Mouse (Mus musculus) midbrain, embryonic 14.5 days (tissue): ENCODE measurements around the gene Il11ra1. TPM values are rescaled to one million over a fixed set of nuclear protein-coding genes. Genes with fewer than 3 reads are reported as not detected.

Experiments
- ATAC-seq: fragments of 200-750 bp; cut with Nextera tagmentation; 2 replicates; pipeline ENCODE4 v1.8.0; 2017; ENCODE audit warnings: moderate number of reproducible peaks, moderate library complexity; ENCODE audit not compliant: low FRiP score, low TSS enrichment
- DNase-seq: peaks from one replicate; pipeline ENCODE4 v3.0.0-alpha.2; 2015
- H3K27ac ChIP-seq: fragments of 300-500 bp; sonication (generic); replicated peaks from 2 replicates; pipeline ENCODE4 v1.5.1; 2014; ENCODE audit warnings: mild to moderate bottlenecking, low read depth, low read length, moderate library complexity
- H3K27me3 ChIP-seq: fragments of 300-500 bp; sonication (generic); 2 replicates; pipeline ENCODE4 v1.6.1; 2014; ENCODE audit warnings: low read length, control low read depth, mixed read lengths; ENCODE audit not compliant: control insufficient read depth, insufficient read depth
- H3K36me3 ChIP-seq: fragments of 300-500 bp; sonication (generic); 2 replicates; pipeline ENCODE4 v1.6.1; 2014; ENCODE audit warnings: low read length, control low read depth; ENCODE audit not compliant: control insufficient read depth, insufficient read depth
- H3K4me1 ChIP-seq: fragments of 300-500 bp; sonication (generic); 2 replicates; pipeline ENCODE4 v1.6.1; 2014; ENCODE audit warnings: mild to moderate bottlenecking, antibody characterized with exemption, low read length, control low read depth; ENCODE audit not compliant: control insufficient read depth, insufficient read depth
- H3K4me2 ChIP-seq: fragments of 300-500 bp; sonication (generic); 2 replicates; pipeline ENCODE4 v1.6.1; 2014; ENCODE audit warnings: mild to moderate bottlenecking, low read length, moderate library complexity
- H3K4me3 ChIP-seq: fragments of 300-500 bp; sonication (generic); replicated peaks from 2 replicates; pipeline ENCODE4 v1.5.1; 2014; ENCODE audit warnings: low read depth, low read length
- H3K9ac ChIP-seq: fragments of 300-500 bp; sonication (generic); replicated peaks from 2 replicates; pipeline ENCODE4 v1.6.1; 2014; ENCODE audit warnings: mild to moderate bottlenecking, low read length, moderate library complexity
- H3K9me3 ChIP-seq: fragments of 300-500 bp; sonication (generic); 2 replicates; pipeline ENCODE4 v1.6.1; 2016; ENCODE audit warnings: low read length, control low read depth, mixed read lengths; ENCODE audit not compliant: control insufficient read depth
- WGBS: fragments of 180-500 bp; shearing (Covaris S2); extraction: QIAGEN DNeasy Blood & Tissue Kit; methylation state at CpG from one replicate; pipeline ENCODE4 v1.1.7; 2014; 5-methylcytosine and 5-hydroxymethylcytosine counted together
- polyA plus RNA-seq: library from polyadenylated mRNA; unstranded; fragments of >200 nt; fragmentation: Nextera tagmentation; extraction: Ambion mirVana; gene quantifications from 2 replicates; pipeline ENCODE4 v1.2.1, GENCODE M21; 2014

Il11ra1 gene
- polyA plus RNA-seq, 1 experiment from 2014 or later = 32.1 TPM

- Histone ChIP-seq H3K4me3 (no peak overlapping the region), H3K27me3 (no peaks in the 10 kb centered on the region), H3K9ac (no peak overlapping the region), H3K27ac (no peak overlapping the region), H3K4me1 (peaks cover 18% of the 10 kb centered on the region), H3K9me3 (no peaks in the 10 kb centered on the region), H3K4me2 (no peak overlapping the region), H3K36me3 (peaks cover 50% of the 10 kb centered on the region)
- peak; percentile 66 for DNase-seq
- ATAC-seq = no peak
- 83% methylated on average over 5 of the region's 5 CpGs for WGBS
These were observed 15.8 kb downstream of the Il11ra1 start for GRCm38 (mm10) chr4:41715596-41715995.

- no peaks in the 10 kb centered on the region for H3K9me3 ChIP-seq
- no peaks in the 10 kb centered on the region for H3K27me3 ChIP-seq
- H3K9ac ChIP-seq = no peak overlapping the region
- WGBS = 72% methylated on average over 6 of the region's 6 CpGs
- peaks cover 49% of the 10 kb centered on the region for H3K36me3 ChIP-seq
- H3K27ac ChIP-seq = no peak overlapping the region; the same call in 1 of the 2 replicates
- H3K4me2 ChIP-seq = no peak overlapping the region
- DNase-seq (no peak), ATAC-seq (no peak)
- no peak overlapping the region for H3K4me3 ChIP-seq
- H3K4me1 ChIP-seq = peaks cover 16% of the 10 kb centered on the region
These were observed 17.0 kb downstream of the Il11ra1 start for GRCm38 (mm10) chr4:41716834-41717233.

GRCm38 (mm10) chr4:41722918-41723351, 23.1 kb downstream of the Il11ra1 start, which contains the start of gene Dctn3:
TSS of gene Dctn3 (minus strand) at chr4:41723170.
- Histone ChIP-seq H3K4me2 (peak within 1 kb of the TSS; percentile 66), H3K4me1 (peaks cover 14% of the 10 kb centered on the region), H3K27me3 (peaks cover 37% of the 10 kb centered on the region), H3K27ac (no peak within 1 kb of the TSS), H3K9me3 (no peaks in the 10 kb centered on the region), H3K4me3 (peak within 1 kb of the TSS; percentile 79), H3K36me3 (peaks cover 27% of the 10 kb centered on the region), H3K9ac (peak within 1 kb of the TSS; percentile 71)
- WGBS = under 1% methylated on average over 27 of the region's 27 CpGs
- ATAC-seq = peak; percentile 96
- DNase-seq = peak; percentile 99

GRCm38 (mm10) chr4:41726826-41727621, 27.2 kb downstream of the Il11ra1 start:
- no peak for ATAC-seq
- Histone ChIP-seq H3K36me3 (no peaks in the 10 kb centered on the region), H3K4me2 (peak overlapping the region; percentile 27), H3K27ac (no peak overlapping the region), H3K9ac (no peak overlapping the region; the same call in 1 of the 2 replicates), H3K27me3 (peaks cover 70% of the 10 kb centered on the region), H3K4me3 (no peak overlapping the region), H3K9me3 (no peaks in the 10 kb centered on the region), H3K4me1 (peaks cover 16% of the 10 kb centered on the region)
- DNase-seq = no peak
- whole genome bisulfite sequencing = 16% methylated on average over 20 of the region's 20 CpGs

- Histone ChIP-seq H3K27me3 (peaks cover 52% of the 10 kb centered on the region), H3K9ac (peak within 1 kb of the TSS; percentile 9; the same call in 1 of the 2 replicates), H3K36me3 (no peaks in the 10 kb centered on the region), H3K4me3 (peak within 1 kb of the TSS; percentile 32), H3K27ac (no peak within 1 kb of the TSS), H3K4me2 (peak within 1 kb of the TSS; percentile 52), H3K9me3 (no peaks in the 10 kb centered on the region), H3K4me1 (peaks cover 11% of the 10 kb centered on the region)
- ATAC-seq (no peak), DNase-seq (peak; percentile 51)
- WGBS = 2% methylated on average over 50 of the region's 50 CpGs
These were observed 31.4 kb downstream of the Il11ra1 start, which contains the start of gene Arid3c for GRCm38 (mm10) chr4:41731052-41731765. TSS of gene Arid3c (minus strand) at chr4:41731142.

- H3K9ac ChIP-seq = no peak overlapping the region
- H3K4me1 ChIP-seq = peaks cover 13% of the 10 kb centered on the region; the same call in 1 of the 2 replicates
- peaks cover 5% of the 10 kb centered on the region; the same call in 1 of the 2 replicates for H3K27me3 ChIP-seq
- no peak overlapping the region for H3K27ac ChIP-seq
- WGBS = 50% methylated on average over 8 of the region's 8 CpGs
- ATAC-seq (no peak; the same call in 1 of the 2 replicates), DNase-seq (peak; percentile 87)
- H3K9me3 ChIP-seq = no peaks in the 10 kb centered on the region
- H3K36me3 ChIP-seq = peaks cover 12% of the 10 kb centered on the region
- H3K4me3 ChIP-seq = no peak overlapping the region
- no peak overlapping the region for H3K4me2 ChIP-seq
These were observed 37.9 kb downstream of the Il11ra1 start for GRCm38 (mm10) chr4:41737602-41738255.

GRCm38 (mm10) chr4:41738256-41738603, 38.4 kb downstream of the Il11ra1 start:
- Histone ChIP-seq H3K36me3 (peaks cover 12% of the 10 kb centered on the region), H3K9ac (no peak overlapping the region), H3K27ac (no peak overlapping the region), H3K4me2 (no peak overlapping the region), H3K27me3 (0 out of 2 replicates have a peak, but pooled peaks cover under 1% of the 10 kb centered on the region), H3K9me3 (no peaks in the 10 kb centered on the region), H3K4me1 (peaks cover 13% of the 10 kb centered on the region; the same call in 1 of the 2 replicates), H3K4me3 (no peak overlapping the region)
- DNase-seq (no peak), ATAC-seq (no peak)
- 50% methylated on average over 1 of the region's 1 CpGs for WGBS

- peak overlapping the region; percentile 77; the same call in 1 of the 2 replicates for H3K4me2 ChIP-seq
- H3K27ac ChIP-seq = no peak overlapping the region
- H3K9me3 ChIP-seq = no peaks in the 10 kb centered on the region
- no peak overlapping the region; the same call in 1 of the 2 replicates for H3K9ac ChIP-seq
- no peak overlapping the region for H3K4me3 ChIP-seq
- DNase-seq (no peak), ATAC-seq (no peak)
- WGBS = 94% methylated on average over 13 of the region's 13 CpGs
- no peaks in the 10 kb centered on the region for H3K27me3 ChIP-seq
- H3K4me1 ChIP-seq = peaks cover 13% of the 10 kb centered on the region; the same call in 1 of the 2 replicates
- peaks cover 12% of the 10 kb centered on the region for H3K36me3 ChIP-seq
These were observed 39.5 kb downstream of the Il11ra1 start for GRCm38 (mm10) chr4:41739260-41739659.
